Mouse (Mus musculus): ENCODE measurements at regions not wholly inside any gene's neighbourhood (a gene's known extent, or its start where the extent isn't known, plus 50 kb on each side); places are given as distances from the start of the nearest gene placed in this dataset.

- 92% methylated on average over 7 of the region's 7 CpGs for WGBS
- no peak overlapping the region for H3K27ac ChIP-seq (replicated peaks; ENCODE audit: insufficient read depth, low read depth, low read length)
Observed at GRCm38 (mm10) chr15:63036241-63036640, 808.7 kb downstream of the Gsdmc2 start.

GRCm38 (mm10) chr15:63020826-63021225 lies 824.2 kb downstream of the Gsdmc2 start:
- 46% methylated on average over 2 of the region's 2 CpGs for WGBS
- H3K4me1 ChIP-seq (ENCODE audit: control insufficient read depth, insufficient read depth, low read length) = no peaks in the 10 kb centered on the region
- TF ChIP-seq POLR2A (IDR thresholded peaks at IDR 0.05; ENCODE audit: extremely low read depth, insufficient read depth, low read length) = no peak
- TF ChIP-seq CTCF (IDR thresholded peaks at IDR 0.05; ENCODE audit: low read depth, low read length) = no peak

More at GRCm38 (mm10) chr15:63036241-63036640, 808.7 kb downstream of the Gsdmc2 start:
- Histone ChIP-seq H3K9ac (ENCODE audit: low read depth, low read length) (no peak overlapping the region), H3K79me2 (ENCODE audit: control insufficient read depth, insufficient read depth, low read length) (no peaks in the 10 kb centered on the region), H3K36me3 (ENCODE audit: control insufficient read depth, insufficient read depth, low read length) (no peaks in the 10 kb centered on the region), H3K4me1 (ENCODE audit: control insufficient read depth, insufficient read depth, low read length) (no peaks in the 10 kb centered on the region), H3K27me3 (ENCODE audit: control insufficient read depth, insufficient read depth, low read length) (no peaks in the 10 kb centered on the region), H3K4me3 (ENCODE audit: insufficient read depth, low read depth, low read length) (no peak overlapping the region)
- TF ChIP-seq CTCF (IDR thresholded peaks at IDR 0.05; ENCODE audit: low read depth, low read length) (no peak), POLR2A (IDR thresholded peaks at IDR 0.05; ENCODE audit: extremely low read depth, insufficient read depth, low read length) (no peak)
- no peak for DNase-seq (ENCODE audit: extremely low read depth, low read depth, low spot score)

GRCm38 (mm10) chr15:63017966-63018365 lies 827.0 kb downstream of the Gsdmc2 start:
- DNase-seq (ENCODE audit: extremely low read depth, low read depth, low spot score) = no peak
- Histone ChIP-seq H3K27me3 (ENCODE audit: control insufficient read depth, insufficient read depth, low read length) (no peaks in the 10 kb centered on the region), H3K9ac (ENCODE audit: low read depth, low read length) (no peak overlapping the region), H3K27ac (replicated peaks; ENCODE audit: insufficient read depth, low read depth, low read length) (no peak overlapping the region), H3K4me3 (ENCODE audit: insufficient read depth, low read depth, low read length) (no peak overlapping the region), H3K4me1 (ENCODE audit: control insufficient read depth, insufficient read depth, low read length) (no peaks in the 10 kb centered on the region), H3K36me3 (ENCODE audit: control insufficient read depth, insufficient read depth, low read length) (no peaks in the 10 kb centered on the region), H3K79me2 (ENCODE audit: control insufficient read depth, insufficient read depth, low read length) (no peaks in the 10 kb centered on the region)
- 77% methylated on average over 3 of the region's 3 CpGs for WGBS
- TF ChIP-seq CTCF (IDR thresholded peaks at IDR 0.05; ENCODE audit: low read depth, low read length) (no peak), POLR2A (IDR thresholded peaks at IDR 0.05; ENCODE audit: extremely low read depth, insufficient read depth, low read length) (no peak)

More at GRCm38 (mm10) chr15:63020826-63021225, 824.2 kb downstream of the Gsdmc2 start:
- Histone ChIP-seq H3K9ac (ENCODE audit: low read depth, low read length) (no peak overlapping the region), H3K4me3 (ENCODE audit: insufficient read depth, low read depth, low read length) (no peak overlapping the region), H3K27me3 (ENCODE audit: control insufficient read depth, insufficient read depth, low read length) (no peaks in the 10 kb centered on the region), H3K27ac (replicated peaks; ENCODE audit: insufficient read depth, low read depth, low read length) (no peak overlapping the region), H3K36me3 (ENCODE audit: control insufficient read depth, insufficient read depth, low read length) (no peaks in the 10 kb centered on the region), H3K79me2 (ENCODE audit: control insufficient read depth, insufficient read depth, low read length) (no peaks in the 10 kb centered on the region)
- DNase-seq (ENCODE audit: extremely low read depth, low read depth, low spot score) = no peak

- no peaks in the 10 kb centered on the region for H3K27me3 ChIP-seq (ENCODE audit: control insufficient read depth, insufficient read depth, low read length)
- H3K4me1 ChIP-seq (ENCODE audit: control insufficient read depth, insufficient read depth, low read length) = no peaks in the 10 kb centered on the region
- TF ChIP-seq CTCF (IDR thresholded peaks at IDR 0.05; ENCODE audit: low read depth, low read length) (no peak), POLR2A (IDR thresholded peaks at IDR 0.05; ENCODE audit: extremely low read depth, insufficient read depth, low read length) (no peak)
- no peak overlapping the region for H3K4me3 ChIP-seq (ENCODE audit: insufficient read depth, low read depth, low read length)
- WGBS = 87% methylated on average over 14 of the region's 14 CpGs
- H3K27ac ChIP-seq (replicated peaks; ENCODE audit: insufficient read depth, low read depth, low read length) = no peak overlapping the region
- H3K9ac ChIP-seq (ENCODE audit: low read depth, low read length) = no peak overlapping the region
- H3K79me2 ChIP-seq (ENCODE audit: control insufficient read depth, insufficient read depth, low read length) = no peaks in the 10 kb centered on the region
- H3K36me3 ChIP-seq (ENCODE audit: control insufficient read depth, insufficient read depth, low read length) = no peaks in the 10 kb centered on the region
- DNase-seq (ENCODE audit: extremely low read depth, low read depth, low spot score) = peak; percentile 5
Observed at GRCm38 (mm10) chr15:63006471-63007228, 838.3 kb downstream of the Gsdmc2 start.

- Histone ChIP-seq H3K27me3 (ENCODE audit: control insufficient read depth, insufficient read depth, low read length) (no peaks in the 10 kb centered on the region), H3K36me3 (ENCODE audit: control insufficient read depth, insufficient read depth, low read length) (no peaks in the 10 kb centered on the region), H3K4me1 (ENCODE audit: control insufficient read depth, insufficient read depth, low read length) (no peaks in the 10 kb centered on the region), H3K4me3 (ENCODE audit: insufficient read depth, low read depth, low read length) (no peak overlapping the region), H3K79me2 (ENCODE audit: control insufficient read depth, insufficient read depth, low read length) (no peaks in the 10 kb centered on the region), H3K9ac (ENCODE audit: low read depth, low read length) (no peak overlapping the region), H3K27ac (replicated peaks; ENCODE audit: insufficient read depth, low read depth, low read length) (no peak overlapping the region)
- DNase-seq (ENCODE audit: extremely low read depth, low read depth, low spot score) = no peak
- 80% methylated on average over 2 of the region's 2 CpGs for WGBS
- TF ChIP-seq CTCF (IDR thresholded peaks at IDR 0.05; ENCODE audit: low read depth, low read length) = no peak
- no peak for TF ChIP-seq POLR2A (IDR thresholded peaks at IDR 0.05; ENCODE audit: extremely low read depth, insufficient read depth, low read length)
Observed at GRCm38 (mm10) chr15:62994691-62995090, 850.3 kb downstream of the Gsdmc2 start.

- Histone ChIP-seq H3K27ac (replicated peaks; ENCODE audit: insufficient read depth, low read depth, low read length) (no peak overlapping the region), H3K9ac (ENCODE audit: low read depth, low read length) (no peak overlapping the region), H3K27me3 (ENCODE audit: control insufficient read depth, insufficient read depth, low read length) (no peaks in the 10 kb centered on the region), H3K4me1 (ENCODE audit: control insufficient read depth, insufficient read depth, low read length) (no peaks in the 10 kb centered on the region), H3K79me2 (ENCODE audit: control insufficient read depth, insufficient read depth, low read length) (no peaks in the 10 kb centered on the region), H3K36me3 (ENCODE audit: control insufficient read depth, insufficient read depth, low read length) (no peaks in the 10 kb centered on the region), H3K4me3 (ENCODE audit: insufficient read depth, low read depth, low read length) (no peak overlapping the region)
- TF ChIP-seq CTCF (IDR thresholded peaks at IDR 0.05; ENCODE audit: low read depth, low read length) (no peak), POLR2A (IDR thresholded peaks at IDR 0.05; ENCODE audit: extremely low read depth, insufficient read depth, low read length) (no peak)
- 83% methylated on average over 4 of the region's 4 CpGs for WGBS
- no peak for DNase-seq (ENCODE audit: extremely low read depth, low read depth, low spot score)
Observed at GRCm38 (mm10) chr15:62986871-62987270, 858.1 kb downstream of the Gsdmc2 start.
